In the genomic region with DNA sequence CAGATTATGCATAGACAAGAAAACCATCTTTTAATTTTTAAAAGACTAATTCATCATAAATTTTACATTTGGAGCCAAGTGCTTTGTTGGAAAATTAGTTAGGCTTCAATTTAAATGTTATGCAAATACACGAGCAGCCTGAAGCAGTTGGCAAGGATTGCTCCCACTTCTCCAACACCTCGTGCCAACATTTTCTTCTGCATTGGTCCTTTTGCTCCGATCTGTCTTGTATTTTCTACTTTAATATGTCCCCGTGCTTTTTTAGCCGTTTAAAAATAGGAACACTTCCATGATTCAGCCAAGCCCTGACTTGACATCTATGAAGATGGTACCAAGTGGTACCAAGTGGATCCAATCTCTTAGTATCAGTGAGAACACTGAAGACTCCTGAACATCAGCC, we compare ENCODE assay signal across 14 mouse cellular contexts. TPM values are rescaled to one million over a fixed set of nuclear protein-coding genes. Genes with fewer than 3 reads are reported as not detected.
A peak's percentile ranks its signal among the peaks of the same experiment; 100 is the strongest.
DNase-seq lines count a peak whose midpoint lies in the region; ATAC-seq and TF ChIP-seq lines count a peak whose summit lies in the region.
"Had no signal": no experiment of that assay in that cellular context is flagged by ENCODE, and none has a peak within 500 bp of the region (broad histone marks: within the 10 kb centered on the region; RNA-seq: fewer than 3 reads in every experiment).

No protein-coding gene starts in this region.

- peak overlapping the region; percentile 49 for H3K27ac ChIP-seq in layer of hippocampus, adult 2 months
- H3K27ac ChIP-seq in forebrain, embryonic 15.5 days (replicated peaks): peak overlapping the region; percentile 83
- no peak overlapping the region for H3K27ac ChIP-seq in heart, adult 2 months
- H3K27ac ChIP-seq in stomach, postnatal 0 days (replicated peaks): no peak overlapping the region
- H3K27ac ChIP-seq: embryonic facial prominence, embryonic 13.5 days; stomach, embryonic 15.5 days had no signal

- H3K9me3 ChIP-seq in forebrain, embryonic 15.5 days: no peaks in the 10 kb centered on the region
- H3K9me3 ChIP-seq in stomach, postnatal 0 days (ENCODE audit: control insufficient read depth, low read length): no peaks in the 10 kb centered on the region
- H3K9me3 ChIP-seq: embryonic facial prominence, embryonic 13.5 days; neural tube, embryonic 15.5 days; stomach, embryonic 15.5 days had no signal

- H3K36me3 ChIP-seq in forebrain, embryonic 15.5 days: no peaks in the 10 kb centered on the region
- H3K36me3 ChIP-seq in heart, adult 2 months (ENCODE audit: control insufficient read depth, insufficient read depth, low read length): no peaks in the 10 kb centered on the region
- H3K36me3 ChIP-seq in stomach, postnatal 0 days (ENCODE audit: control insufficient read depth, insufficient read depth, low read length): no peaks in the 10 kb centered on the region
- H3K36me3 ChIP-seq: embryonic facial prominence, embryonic 13.5 days; neural tube, embryonic 15.5 days; stomach, embryonic 15.5 days had no signal

- TF ChIP-seq EP300 in heart, adult 2 months (IDR thresholded peaks at IDR 0.05; ENCODE audit: insufficient read depth, low read depth, low read length): no peak
- no peak for TF ChIP-seq EP300 in stomach, postnatal 0 days (optimal IDR thresholded peaks at IDR 0.05)

- H3K4me3 ChIP-seq in layer of hippocampus, adult 2 months: no peak overlapping the region
- H3K4me3 ChIP-seq in forebrain, embryonic 15.5 days: no peak overlapping the region
- H3K4me3 ChIP-seq in heart, adult 2 months: no peak overlapping the region
- no peak overlapping the region for H3K4me3 ChIP-seq in stomach, postnatal 0 days (ENCODE audit: low read depth, low read length)
- H3K4me3 ChIP-seq: embryonic facial prominence, embryonic 13.5 days; neural tube, embryonic 15.5 days; stomach, embryonic 15.5 days had no signal

- peak in 1 of 2 experiments; percentile 50 for DNase-seq in layer of hippocampus, adult 2 months (ENCODE audit: low spot score in 2 of 2)
- no peak for DNase-seq in layer of hippocampus, postnatal 25 days (ENCODE audit: extremely low spot score in 1 of 2, low spot score in 1 of 2)
- peak; percentile 42 for DNase-seq in brain, embryonic 18.5 days (ENCODE audit: low read depth, low spot score)
- DNase-seq in left cerebral cortex, postnatal 4 days: peak; percentile 31
- DNase-seq in heart, adult 2 months: no peak
- DNase-seq in stomach, postnatal 0 days (ENCODE audit: low spot score): no peak
- DNase-seq: lung, postnatal 10 days; thymus, postnatal 36 days had no signal

- no peak overlapping the region for H3K9ac ChIP-seq in forebrain, embryonic 15.5 days (replicated peaks)
- no peak overlapping the region for H3K9ac ChIP-seq in heart, adult 2 months (ENCODE audit: low read depth, low read length)
- no peak overlapping the region for H3K9ac ChIP-seq in stomach, postnatal 0 days (ENCODE audit: low read length)
- H3K9ac ChIP-seq: embryonic facial prominence, embryonic 13.5 days; neural tube, embryonic 15.5 days; stomach, embryonic 15.5 days had no signal

- WGBS in forebrain, embryonic 15.5 days: 15% methylated on average over 5 of the region's 5 CpGs
- 80% methylated on average over 5 of the region's 5 CpGs for WGBS in heart, adult 2 months
- WGBS in stomach, postnatal 0 days: 76% methylated on average over 5 of the region's 5 CpGs

- no peaks in the 10 kb centered on the region for H3K79me2 ChIP-seq in heart, adult 2 months (replicated peaks; ENCODE audit: control insufficient read depth, insufficient read depth, low read length)

- no peak for TF ChIP-seq CTCF in layer of hippocampus, adult 2 months (conservative IDR thresholded peaks at IDR 0.05)
- TF ChIP-seq CTCF in heart, adult 2 months (IDR thresholded peaks at IDR 0.05): no peak
- TF ChIP-seq CTCF in stomach, postnatal 0 days (IDR thresholded peaks at IDR 0.05; ENCODE audit: low read depth): no peak

- peaks cover 36% of the 10 kb centered on the region for H3K4me1 ChIP-seq in forebrain, embryonic 15.5 days
- H3K4me1 ChIP-seq in heart, adult 2 months (ENCODE audit: control insufficient read depth, insufficient read depth, low read length): no peaks in the 10 kb centered on the region
- no peaks in the 10 kb centered on the region for H3K4me1 ChIP-seq in stomach, postnatal 0 days (replicated peaks; ENCODE audit: control insufficient read depth, insufficient read depth)
- H3K4me1 ChIP-seq: embryonic facial prominence, embryonic 13.5 days; stomach, embryonic 15.5 days had no signal

- ATAC-seq in forebrain, embryonic 15.5 days (replicated peaks): peak; percentile 70
- ATAC-seq in stomach, postnatal 0 days (ENCODE audit: low FRiP score, low TSS enrichment): no peak

- intact Hi-C loops in left cerebral cortex, postnatal 4 days (cut with DNase I): no loop called here
- intact Hi-C loops in heart, adult 2 months (cut with DNase I): no loop called here

- no peaks in the 10 kb centered on the region for H3K27me3 ChIP-seq in forebrain, embryonic 15.5 days
- no peaks in the 10 kb centered on the region for H3K27me3 ChIP-seq in heart, adult 2 months (ENCODE audit: control insufficient read depth, insufficient read depth, low read length)
- no peaks in the 10 kb centered on the region for H3K27me3 ChIP-seq in stomach, postnatal 0 days (ENCODE audit: control insufficient read depth, insufficient read depth, low read length)
- H3K27me3 ChIP-seq: embryonic facial prominence, embryonic 13.5 days; neural tube, embryonic 15.5 days; stomach, embryonic 15.5 days had no signal

- TF ChIP-seq POLR2A in heart, adult 2 months (IDR thresholded peaks at IDR 0.05; ENCODE audit: insufficient read depth, low read depth, low read length): no peak

- no peak overlapping the region for H3K4me2 ChIP-seq in forebrain, embryonic 15.5 days (replicated peaks)
- no peak overlapping the region for H3K4me2 ChIP-seq in stomach, postnatal 0 days (replicated peaks; ENCODE audit: low read depth)
- H3K4me2 ChIP-seq: embryonic facial prominence, embryonic 13.5 days; heart, embryonic 11.5 days; liver, embryonic 11.5 days; neural tube, embryonic 15.5 days; stomach, embryonic 15.5 days had no signal

RNA-seq across cellular contexts. Expression of a gene that starts 50.8 kb away (rescaled TPM):
- 100 to 1,000 TPM; 192 to 195 TPM for total RNA-seq in layer of hippocampus, adult 2 months (2021)
- total RNA-seq in layer of hippocampus, postnatal 25 days (2021): 100 to 1,000 TPM; 150 to 200 TPM
- 100 and 106 TPM in 2 replicates for polyA plus RNA-seq in forebrain, embryonic 15.5 days (2015; fragmentation: Nextera tagmentation; extraction: Ambion mirVana)
- total RNA-seq in left cerebral cortex, postnatal 4 days (2021): 100 to 1,000 TPM; 125 to 130 TPM
- total RNA-seq in heart, adult 2 months (2021): 100 to 1,000 TPM; 506 to 581 TPM
- polyA plus RNA-seq in heart, adult 2 months (2012; rRNA removed): 233 and 319 TPM in 2 replicates
- 19.0 and 21.1 TPM in 2 replicates for polyA plus RNA-seq in stomach, postnatal 0 days (2015; fragmentation: Nextera tagmentation; extraction: Ambion mirVana)

Comparison
In these comparisons a context has a peak if more than half of its experiments do, and no peak if none do; other contexts are left out.
1. DNase-seq: peak in brain, embryonic 18.5 days (single experiment) and left cerebral cortex, postnatal 4 days (single experiment); none in layer of hippocampus, postnatal 25 days (0 of 2), heart, adult 2 months (0 of 2) and stomach, postnatal 0 days (single experiment).
2. H3K27ac ChIP-seq: peak in layer of hippocampus, adult 2 months (single experiment) and forebrain, embryonic 15.5 days (single experiment); none in heart, adult 2 months (single experiment) and stomach, postnatal 0 days (single experiment).